Mouse (Mus musculus) E14TG2a.4 (cell line): ENCODE data around the gene Myo18a.

Experiments used
- CTCF ChIP-seq: conservative IDR thresholded peaks from 2 replicates; pipeline ENCODE4 v1.5.1; 2014; ENCODE audit warnings: low read length
- NANOG ChIP-seq: IDR thresholded peaks from 2 replicates; pipeline ENCODE4 v1.6.1; 2014; ENCODE audit warnings: borderline replicate concordance, low read length, mixed read lengths

DNA sequence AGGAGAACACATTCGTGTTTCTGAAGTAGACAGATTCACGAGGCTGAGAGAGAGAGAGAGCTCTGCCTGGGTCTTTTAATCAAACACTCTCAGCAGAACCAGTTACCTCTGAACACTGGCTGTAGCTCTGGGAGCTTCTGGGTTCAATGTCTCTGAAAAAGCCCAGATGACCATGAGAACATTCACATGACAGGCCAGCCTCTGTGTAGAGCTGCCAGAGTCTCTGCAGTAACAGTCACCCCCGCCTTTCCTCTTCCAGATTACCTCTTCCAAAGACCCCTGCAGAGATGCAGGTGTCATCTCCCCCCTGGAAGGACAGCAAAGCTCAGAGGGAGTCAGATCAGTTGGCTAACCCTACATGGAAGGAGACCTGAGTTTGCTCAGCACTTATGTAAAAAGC lies 89.1 kb downstream of the Myo18a start:
- TF ChIP-seq CTCF, result no peak
- TF ChIP-seq NANOG, result no peak
